Mouse (Mus musculus) kidney, embryonic 14.5 days (tissue): ENCODE measurements at regions not wholly inside any gene's neighbourhood (a gene's known extent, or its start where the extent isn't known, plus 50 kb on each side); places are given as distances from the start of the nearest gene placed in this dataset.

Experiments
- ATAC-seq: fragments of 200-750 bp; cut with Nextera tagmentation; 2 replicates; pipeline ENCODE4 v1.8.0; 2017; ENCODE audit warnings: moderate number of reproducible peaks, mild to moderate bottlenecking, moderate TSS enrichment, moderate library complexity; ENCODE audit not compliant: low FRiP score, low TSS enrichment
- H3K27ac ChIP-seq: fragments of 300-500 bp; sonication (generic); 2 replicates; pipeline ENCODE4 v1.5.1; 2014; ENCODE audit warnings: low read depth, mild to moderate bottlenecking, low read length, moderate library complexity, mixed read lengths
- H3K27me3 ChIP-seq: fragments of 300-500 bp; sonication (generic); 2 replicates; pipeline ENCODE4 v1.6.1; 2014; ENCODE audit warnings: mild to moderate bottlenecking, low read length; ENCODE audit not compliant: control insufficient read depth, insufficient read depth
- H3K36me3 ChIP-seq: fragments of 300-500 bp; sonication (generic); 2 replicates; pipeline ENCODE4 v1.6.1; 2014; ENCODE audit warnings: low read length, mixed read lengths; ENCODE audit not compliant: control insufficient read depth, insufficient read depth
- H3K4me1 ChIP-seq: fragments of 300-500 bp; sonication (generic); 2 replicates; pipeline ENCODE4 v1.6.1; 2014; ENCODE audit warnings: low read length, mixed read lengths; ENCODE audit not compliant: control insufficient read depth, insufficient read depth
- H3K4me2 ChIP-seq: fragments of 300-500 bp; sonication (generic); replicated peaks from 2 replicates; pipeline ENCODE4 v1.6.1; 2014; ENCODE audit warnings: low read depth, mild to moderate bottlenecking, low read length
- H3K4me3 ChIP-seq: fragments of 300-500 bp; sonication (generic); 2 replicates; pipeline ENCODE4 v1.5.1; 2014; ENCODE audit warnings: mild to moderate bottlenecking, low read length
- H3K9ac ChIP-seq: fragments of 300-500 bp; sonication (generic); 2 replicates; pipeline ENCODE4 v1.6.1; 2014; ENCODE audit warnings: low read depth, mild to moderate bottlenecking, low read length, moderate library complexity
- H3K9me3 ChIP-seq: fragments of 300-500 bp; sonication (generic); 2 replicates; pipeline ENCODE4 v1.6.1; 2016; ENCODE audit warnings: low read length; ENCODE audit not compliant: control insufficient read depth
- WGBS: fragments of 180-500 bp; shearing (Covaris S2); extraction: QIAGEN DNeasy Blood & Tissue Kit; methylation state at CpG from one replicate; pipeline ENCODE4 v1.1.7; 2014; 5-methylcytosine and 5-hydroxymethylcytosine counted together

DNA sequence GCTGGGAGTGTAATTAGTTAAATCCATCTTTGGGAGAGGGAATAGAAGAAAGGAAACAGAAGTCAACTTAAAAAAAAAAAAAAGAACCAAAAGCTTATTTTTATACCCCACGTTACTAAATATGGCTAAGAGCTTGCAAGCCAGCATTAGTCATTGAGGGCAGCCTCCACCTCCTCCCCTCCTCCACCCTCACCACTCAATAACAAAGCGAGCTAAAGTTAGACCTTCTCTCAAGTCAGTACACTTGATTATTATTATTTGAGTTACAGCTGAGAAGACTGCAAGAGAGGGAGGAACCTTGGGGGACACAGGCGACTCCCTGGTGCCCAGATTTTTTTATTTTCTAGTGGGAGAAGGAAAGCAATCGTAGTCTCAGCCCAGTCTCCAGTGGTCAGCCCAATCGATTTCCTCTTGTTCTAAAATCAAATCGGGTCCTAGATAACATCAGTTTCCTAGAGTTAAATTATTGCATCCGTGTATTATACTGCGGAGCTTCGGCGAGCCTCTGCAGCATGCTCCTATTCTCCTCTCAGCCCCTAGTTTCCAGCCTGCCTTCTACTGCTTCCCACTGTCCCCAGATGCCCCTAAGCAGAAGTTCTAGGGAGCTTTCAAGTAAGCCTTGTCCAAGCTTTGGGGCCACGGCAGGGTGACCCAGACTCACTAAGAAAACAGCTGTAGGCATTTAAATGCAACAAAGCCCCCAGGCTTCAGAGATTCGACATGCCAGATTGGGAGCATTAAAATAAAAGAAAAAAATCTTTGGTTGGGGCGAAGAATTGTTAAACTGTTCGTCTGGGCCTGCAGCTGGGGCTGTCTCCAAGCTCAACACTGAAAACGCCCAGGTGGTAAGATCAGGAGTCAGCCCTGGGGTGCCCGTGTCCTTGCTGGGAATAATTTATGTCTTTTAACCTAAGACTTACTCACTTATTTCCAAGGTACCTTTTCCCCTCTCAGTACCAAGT is 196.0 kb upstream of the BC052040 start:
- 28% methylated on average over 16 of the region's 16 CpGs for WGBS
- Histone ChIP-seq H3K27me3 (no peaks in the 10 kb centered on the region), H3K9ac (no peak overlapping the region), H3K4me2 (no peak overlapping the region), H3K9me3 (no peaks in the 10 kb centered on the region), H3K4me1 (peaks cover 18% of the 10 kb centered on the region; the same call in 1 of the 2 replicates), H3K4me3 (no peak overlapping the region), H3K36me3 (no peaks in the 10 kb centered on the region), H3K27ac (peak overlapping the region; percentile 69)
- peak; percentile 63 for ATAC-seq

DNA sequence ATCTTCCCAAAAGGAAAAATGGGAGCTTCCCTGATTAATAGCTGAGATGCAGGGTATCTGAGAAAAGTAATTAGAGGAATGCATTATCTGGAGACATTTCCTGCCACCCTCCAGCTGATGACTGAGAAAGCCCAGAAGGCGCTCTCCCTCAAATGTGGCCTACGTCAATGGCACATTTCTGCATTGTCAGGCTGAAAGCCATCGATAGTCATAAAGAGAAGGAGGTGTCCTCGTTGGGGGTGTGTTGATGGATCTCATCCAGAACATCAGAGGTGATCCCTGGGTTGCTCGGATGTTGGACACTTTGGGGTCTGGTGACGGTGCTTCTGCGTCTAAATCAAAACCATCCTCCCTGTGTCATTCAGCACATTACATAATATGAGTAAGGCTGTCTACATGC is 189.9 kb upstream of the BC052040 start:
- Histone ChIP-seq H3K36me3 (no peaks in the 10 kb centered on the region), H3K9me3 (no peaks in the 10 kb centered on the region), H3K4me1 (peaks cover 4% of the 10 kb centered on the region; the same call in 1 of the 2 replicates), H3K27me3 (no peaks in the 10 kb centered on the region), H3K4me2 (no peak overlapping the region), H3K9ac (no peak overlapping the region), H3K27ac (no peak overlapping the region), H3K4me3 (no peak overlapping the region)
- ATAC-seq = no peak
- WGBS = 78% methylated on average over 7 of the region's 7 CpGs

DNA sequence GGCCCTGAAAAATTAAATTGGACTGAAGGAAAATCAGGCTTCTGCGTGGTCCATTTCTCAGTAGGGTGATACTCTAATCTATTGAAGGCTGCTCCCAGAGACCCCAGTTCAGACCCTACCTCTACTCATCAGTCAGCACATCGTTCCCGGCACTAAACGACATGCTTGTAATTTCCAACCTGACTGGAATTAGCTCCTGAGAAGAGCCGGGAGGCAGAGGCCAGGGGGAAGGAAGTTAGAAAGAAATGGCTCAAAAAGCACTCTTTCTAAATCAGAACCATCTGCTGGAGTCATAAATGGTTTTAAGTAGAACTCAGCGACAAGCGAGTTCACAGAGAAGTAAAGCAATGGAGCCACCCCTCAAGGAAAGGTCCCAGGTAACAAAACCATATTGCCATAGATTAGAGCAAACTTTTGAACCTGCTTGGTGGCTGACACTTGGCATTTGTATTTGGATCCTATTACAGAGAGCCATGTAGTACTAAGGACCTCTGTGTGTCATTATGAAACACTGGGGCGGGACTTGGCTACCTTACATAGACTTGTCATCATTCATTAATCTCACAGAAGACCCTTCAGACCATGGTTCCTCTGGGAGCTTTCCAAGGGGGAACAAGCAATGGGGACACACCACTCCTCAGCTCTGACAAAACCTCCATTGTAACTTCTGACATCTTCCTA is 189.3 kb upstream of the BC052040 start:
- Histone ChIP-seq H3K9me3 (no peaks in the 10 kb centered on the region), H3K4me1 (peaks cover 4% of the 10 kb centered on the region; the same call in 1 of the 2 replicates), H3K4me3 (no peak overlapping the region), H3K27me3 (no peaks in the 10 kb centered on the region), H3K27ac (no peak overlapping the region), H3K9ac (no peak overlapping the region), H3K4me2 (no peak overlapping the region), H3K36me3 (no peaks in the 10 kb centered on the region)
- WGBS = 56% methylated on average over 8 of the region's 8 CpGs
- no peak for ATAC-seq

DNA sequence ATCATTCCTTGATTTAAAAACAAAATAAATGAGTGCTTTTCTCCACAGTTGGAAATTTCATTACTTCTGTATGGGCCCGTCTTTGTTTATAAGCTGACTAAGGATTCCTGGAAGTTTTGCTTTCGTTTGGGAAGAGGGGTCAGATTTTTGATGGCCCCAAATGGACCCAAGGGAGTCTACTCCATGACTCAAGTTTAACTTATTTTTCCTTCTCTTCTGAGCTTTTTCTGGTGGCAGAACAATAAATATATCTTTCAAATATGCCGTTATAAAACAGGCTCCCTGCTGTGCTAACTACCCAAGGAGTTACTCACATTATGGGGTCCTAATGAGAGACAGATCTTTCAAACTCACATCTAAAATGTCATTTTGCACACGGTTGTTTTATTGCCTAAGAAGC is 187.4 kb upstream of the BC052040 start:
- H3K4me1 ChIP-seq = peaks cover 4% of the 10 kb centered on the region; the same call in 1 of the 2 replicates
- no peaks in the 10 kb centered on the region for H3K9me3 ChIP-seq
- ATAC-seq = peak; percentile 39; the same call in 1 of the 2 replicates
- no peak overlapping the region for H3K27ac ChIP-seq
- no peak overlapping the region for H3K4me3 ChIP-seq
- H3K4me2 ChIP-seq = no peak overlapping the region
- 16% methylated on average over 4 of the region's 4 CpGs for WGBS
- no peaks in the 10 kb centered on the region for H3K36me3 ChIP-seq
- no peak overlapping the region for H3K9ac ChIP-seq
- no peaks in the 10 kb centered on the region for H3K27me3 ChIP-seq

DNA sequence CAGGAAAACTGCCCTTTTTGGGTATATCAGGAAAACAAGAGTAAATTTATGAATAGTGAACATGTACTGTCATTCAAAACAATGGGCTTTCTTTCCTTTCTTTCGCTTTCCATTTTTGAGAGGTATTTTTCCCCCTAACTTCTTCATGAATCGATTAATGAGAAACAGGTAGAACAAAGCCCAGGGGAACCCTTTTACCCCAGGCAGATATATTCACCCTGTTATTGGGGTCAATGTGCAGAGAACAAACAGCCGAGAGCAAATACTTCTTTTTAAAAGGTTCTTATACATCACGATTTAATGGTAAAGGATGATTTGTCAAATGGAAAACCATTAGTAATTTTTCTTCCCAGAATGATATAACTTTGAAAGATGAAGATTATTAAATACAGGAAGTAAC is 183.0 kb upstream of the BC052040 start:
- Histone ChIP-seq H3K4me1 (no peaks in the 10 kb centered on the region), H3K9ac (no peak overlapping the region), H3K36me3 (no peaks in the 10 kb centered on the region), H3K9me3 (no peaks in the 10 kb centered on the region), H3K4me2 (no peak overlapping the region), H3K4me3 (no peak overlapping the region), H3K27ac (no peak overlapping the region), H3K27me3 (no peaks in the 10 kb centered on the region)
- ATAC-seq = no peak
- 59% methylated on average over 4 of the region's 4 CpGs for WGBS

DNA sequence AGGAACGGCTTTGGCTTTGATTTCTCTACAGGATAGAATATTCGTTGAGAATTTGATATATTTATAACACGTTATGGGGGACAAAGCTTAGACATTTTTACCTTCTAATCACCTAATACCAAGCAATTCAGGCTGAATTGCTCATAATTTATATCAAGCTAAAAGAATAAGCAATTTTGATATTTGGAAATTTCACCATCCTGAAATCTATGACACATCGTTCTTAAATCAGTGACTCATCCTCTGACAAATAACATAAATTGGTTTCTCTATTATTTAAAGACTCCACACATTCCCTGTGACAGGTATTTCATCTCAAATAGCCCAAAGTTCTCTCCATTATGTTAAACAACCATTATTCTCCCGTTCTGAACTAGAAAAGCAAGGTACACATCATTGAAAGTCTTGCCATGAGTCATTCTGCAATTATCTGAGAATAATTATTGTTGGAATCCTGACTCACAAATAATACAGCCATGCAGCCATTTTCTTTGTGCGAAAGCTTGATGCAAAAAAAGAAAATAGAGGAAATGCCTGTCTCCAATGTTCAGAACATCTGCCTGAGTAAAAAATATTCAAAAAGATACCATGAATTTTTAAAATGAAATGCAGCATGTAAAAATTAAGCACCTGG is 182.3 kb upstream of the BC052040 start:
- H3K27me3 ChIP-seq = no peaks in the 10 kb centered on the region
- 78% methylated on average over 6 of the region's 6 CpGs for WGBS
- no peak overlapping the region for H3K4me2 ChIP-seq
- H3K36me3 ChIP-seq = no peaks in the 10 kb centered on the region
- no peak overlapping the region for H3K9ac ChIP-seq
- no peaks in the 10 kb centered on the region for H3K4me1 ChIP-seq
- no peak for ATAC-seq
- no peak overlapping the region for H3K27ac ChIP-seq
- no peaks in the 10 kb centered on the region for H3K9me3 ChIP-seq
- no peak overlapping the region for H3K4me3 ChIP-seq

DNA sequence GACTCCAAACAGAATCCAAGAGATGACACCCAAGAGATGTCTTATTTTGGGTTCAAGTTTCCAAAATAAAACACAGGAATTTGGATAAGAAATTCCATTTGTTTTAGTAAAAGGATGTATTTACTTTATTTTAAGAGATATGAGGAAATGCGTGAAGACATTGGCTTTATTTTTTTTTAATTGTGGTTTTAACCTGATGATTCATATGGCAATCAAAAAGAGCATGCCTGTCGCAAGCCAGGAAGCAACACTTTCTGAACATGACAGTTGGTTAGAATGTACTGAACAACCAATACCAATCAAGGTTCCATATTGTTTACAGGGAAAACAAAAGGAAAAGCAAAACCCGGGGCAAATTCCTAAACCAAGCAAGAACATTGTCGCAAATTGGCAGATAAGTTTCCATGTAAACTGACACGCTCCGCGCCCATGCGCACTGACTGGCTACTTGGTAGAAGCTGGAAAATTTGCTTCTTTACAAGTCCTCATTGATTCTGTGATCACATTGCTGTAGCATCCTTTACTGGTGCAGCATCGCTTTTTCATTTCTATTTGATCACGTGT is 181.4 kb upstream of the BC052040 start:
- no peak for ATAC-seq
- 89% methylated on average over 10 of the region's 10 CpGs for WGBS

DNA sequence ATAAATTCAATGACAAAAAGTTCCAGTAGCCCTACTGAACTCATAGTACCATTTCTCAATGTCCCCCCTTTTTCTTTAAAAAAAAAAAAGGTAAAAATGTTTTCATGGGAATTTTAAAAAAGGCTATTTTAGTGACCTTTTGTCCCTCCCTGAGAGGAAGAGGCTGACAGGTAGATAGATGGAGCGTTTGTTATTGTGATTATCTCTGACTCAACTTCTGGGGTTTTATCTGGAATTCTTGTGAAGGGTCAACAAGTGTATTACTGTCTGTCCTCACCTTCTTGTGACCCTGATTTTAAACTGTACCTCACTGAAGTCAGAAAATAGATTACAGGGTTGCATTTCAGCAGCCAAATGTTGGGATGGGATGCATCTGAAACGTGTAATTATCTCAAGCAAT is 179.3 kb upstream of the BC052040 start:
- 35% methylated on average over 2 of the region's 2 CpGs for WGBS
- no peaks in the 10 kb centered on the region for H3K4me1 ChIP-seq

More for the DNA sequence above, 181.4 kb upstream of the BC052040 start:
- Histone ChIP-seq H3K36me3 (no peaks in the 10 kb centered on the region), H3K4me2 (no peak overlapping the region), H3K9ac (no peak overlapping the region), H3K9me3 (no peaks in the 10 kb centered on the region), H3K27me3 (no peaks in the 10 kb centered on the region), H3K4me1 (no peaks in the 10 kb centered on the region), H3K4me3 (no peak overlapping the region), H3K27ac (no peak overlapping the region)

More for the DNA sequence above, 179.3 kb upstream of the BC052040 start:
- H3K4me2 ChIP-seq = no peak overlapping the region
- no peak overlapping the region for H3K9ac ChIP-seq
- H3K36me3 ChIP-seq = no peaks in the 10 kb centered on the region
- no peak for ATAC-seq
- no peak overlapping the region for H3K27ac ChIP-seq
- H3K4me3 ChIP-seq = no peak overlapping the region
- H3K27me3 ChIP-seq = no peaks in the 10 kb centered on the region
- no peaks in the 10 kb centered on the region for H3K9me3 ChIP-seq
